In genomic region chr10:62683043-62683442, GRCm38 (mm10) we compare ENCODE assay signal across 7 mouse cellular contexts. TPM values are rescaled to one million over a fixed set of nuclear protein-coding genes. Genes with fewer than 3 reads are reported as not detected.
DNase-seq lines count a peak whose midpoint lies in the region; ATAC-seq lines count a peak whose summit lies in the region.

No protein-coding gene starts in this region.

- WGBS in kidney, embryonic 16.5 days: 52% methylated on average over 5 of the region's 5 CpGs

- no peak overlapping the region for H3K4me3 ChIP-seq in kidney, embryonic 16.5 days (ENCODE audit: low read length)

- no peak overlapping the region for H3K4me2 ChIP-seq in kidney, embryonic 16.5 days (replicated peaks; ENCODE audit: low read depth, low read length)

- DNase-seq in kidney, adult 11 months: peak; percentile 18
- DNase-seq in ES-CJ7 (ENCODE audit: low read depth, low spot score): peak; percentile 48
- DNase-seq in embryo, embryonic 9.5 days (ENCODE audit: extremely low spot score): peak; percentile 19
- peak; percentile 60 for DNase-seq in lung, postnatal 10 days
- no peak for DNase-seq in left cerebral cortex, postnatal 4 days
- no peak for DNase-seq in cerebellum, adult 11-12 months

- no peak overlapping the region for H3K9ac ChIP-seq in kidney, embryonic 16.5 days (replicated peaks; ENCODE audit: low read length)

- no peak overlapping the region for H3K27ac ChIP-seq in kidney, embryonic 16.5 days (ENCODE audit: low read length)

- intact Hi-C loops in left cerebral cortex, postnatal 4 days (cut with DNase I): no loop called here

- no peaks in the 10 kb centered on the region for H3K36me3 ChIP-seq in kidney, embryonic 16.5 days (ENCODE audit: insufficient read depth, low read length)

- no peak for ATAC-seq in kidney, embryonic 16.5 days (ENCODE audit: low FRiP score, low TSS enrichment)

- no peaks in the 10 kb centered on the region for H3K27me3 ChIP-seq in kidney, embryonic 16.5 days (ENCODE audit: insufficient read depth, low read length)

- H3K9me3 ChIP-seq in kidney, embryonic 16.5 days (ENCODE audit: low read length): peaks cover 6% of the 10 kb centered on the region

- H3K4me1 ChIP-seq in kidney, embryonic 16.5 days (ENCODE audit: insufficient read depth, low read length): no peaks in the 10 kb centered on the region

RNA-seq across cellular contexts. Expression of gene Ddx50, which starts 32.0 kb away (rescaled TPM):
- 116 and 119 TPM in 2 replicates for polyA plus RNA-seq in kidney, embryonic 16.5 days (2015; fragmentation: Nextera tagmentation; extraction: Ambion mirVana)
- total RNA-seq in left cerebral cortex, postnatal 4 days (2021): 10 to 100 TPM; 84.2 to 91.9 TPM

RNA-seq across cellular contexts. Expression of gene Stox1, which starts 42.9 kb away (rescaled TPM):
- polyA plus RNA-seq in kidney, embryonic 16.5 days (2015; fragmentation: Nextera tagmentation; extraction: Ambion mirVana): 2.1 and 2.4 TPM in 2 replicates
- 1 to 10 TPM; 5.4 to 5.6 TPM for total RNA-seq in left cerebral cortex, postnatal 4 days (2021)

Comparison
In these comparisons a context has a peak if more than half of its experiments do, and no peak if none do; other contexts are left out.
1. DNase-seq: peak in kidney, adult 11 months (single experiment), ES-CJ7 (single experiment), embryo, embryonic 9.5 days (single experiment) and lung, postnatal 10 days (single experiment); none in left cerebral cortex, postnatal 4 days (single experiment) and cerebellum, adult 11-12 months (single experiment).